Mouse (Mus musculus) right cerebral cortex, postnatal 10 days (tissue): ENCODE measurements around the gene Fgfr2.
A peak's percentile ranks its signal among the peaks of the same experiment; 100 is the strongest.

Experiments used
- DNase-seq, 2 experiments: peaks; one replicate each; pipeline ENCODE4 v3.0.0; 2021; ENCODE audit warnings: low spot score in 2 of 2

Fgfr2 gene

DNA sequence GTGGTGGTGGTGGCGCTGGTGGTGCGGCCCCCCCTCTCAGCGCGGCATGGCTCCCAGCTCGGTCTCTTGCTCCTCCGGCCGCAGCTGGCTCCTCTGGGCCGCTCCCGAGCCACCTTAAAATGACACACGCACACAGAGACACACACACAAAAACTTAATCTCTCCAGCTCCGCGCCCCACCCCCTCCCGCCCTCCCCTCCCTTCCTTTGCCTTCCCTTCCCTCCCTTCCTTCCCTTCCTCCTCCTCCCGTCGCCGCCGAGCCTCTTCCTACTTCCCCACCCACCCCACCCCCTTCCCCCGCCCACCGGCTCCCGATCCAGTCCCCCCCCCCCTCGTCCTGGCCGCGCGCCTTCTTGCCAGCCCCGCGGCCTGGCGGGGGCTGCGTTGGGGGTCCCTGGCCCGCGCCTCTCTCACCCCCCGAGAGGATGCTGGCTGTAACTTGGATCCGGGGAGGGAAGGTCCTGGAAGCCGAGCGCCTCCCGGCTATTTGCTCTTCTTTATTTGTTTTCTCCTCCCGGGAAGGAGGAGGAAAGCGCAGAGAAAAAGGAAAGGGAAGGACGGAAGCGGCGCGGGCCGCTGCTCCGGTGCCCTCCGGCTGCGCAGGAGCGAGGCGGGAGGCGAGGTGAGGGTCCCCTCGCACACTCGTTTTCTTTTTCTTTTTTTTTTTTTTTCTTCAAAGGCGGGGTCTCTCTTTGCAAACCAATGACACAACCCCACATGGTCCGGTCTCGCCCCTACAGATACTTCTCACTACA lies at the start of gene Fgfr2:
Gene Fgfr2 (minus strand): TSS at position 107 of the 755 bp plus-strand sequence.
- peak; percentile 56 to 58 for DNase-seq

DNA sequence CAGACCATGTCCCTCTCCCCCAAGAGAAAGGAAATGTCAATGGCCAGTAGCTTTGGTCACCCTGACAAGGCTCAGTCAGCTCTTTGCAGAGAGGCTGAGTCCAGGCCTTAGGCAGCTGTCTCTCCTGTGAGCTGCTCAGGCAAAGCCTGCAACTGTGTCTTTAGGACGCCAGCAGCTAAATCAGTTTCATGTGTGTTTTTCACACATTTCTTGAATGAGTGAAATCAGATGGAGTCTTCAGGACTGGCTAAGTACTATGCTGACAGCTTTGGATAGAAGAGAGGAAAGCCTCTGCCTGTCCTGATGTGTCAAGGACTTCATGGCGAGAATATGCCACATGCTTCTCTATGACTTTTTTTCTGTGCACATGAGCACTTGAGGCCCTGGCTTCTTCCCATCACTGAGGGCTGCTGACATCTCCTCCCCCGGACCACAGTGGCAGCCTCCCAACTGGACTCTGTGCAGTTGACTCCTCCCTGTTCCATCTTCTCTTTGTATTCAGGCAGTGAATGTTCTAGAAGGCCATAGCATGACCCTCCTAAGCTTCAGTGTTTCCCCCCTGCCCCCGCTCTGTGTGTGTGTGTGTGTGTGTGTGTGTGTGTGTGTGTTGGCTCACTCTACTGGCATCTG lies 48.4 kb upstream of the Fgfr2 start:
- DNase-seq, result no peak

GRCm38 (mm10) chr7:133168928-133169327 lies 45.8 kb upstream of the Fgfr2 start:
- DNase-seq, result no peak

DNA sequence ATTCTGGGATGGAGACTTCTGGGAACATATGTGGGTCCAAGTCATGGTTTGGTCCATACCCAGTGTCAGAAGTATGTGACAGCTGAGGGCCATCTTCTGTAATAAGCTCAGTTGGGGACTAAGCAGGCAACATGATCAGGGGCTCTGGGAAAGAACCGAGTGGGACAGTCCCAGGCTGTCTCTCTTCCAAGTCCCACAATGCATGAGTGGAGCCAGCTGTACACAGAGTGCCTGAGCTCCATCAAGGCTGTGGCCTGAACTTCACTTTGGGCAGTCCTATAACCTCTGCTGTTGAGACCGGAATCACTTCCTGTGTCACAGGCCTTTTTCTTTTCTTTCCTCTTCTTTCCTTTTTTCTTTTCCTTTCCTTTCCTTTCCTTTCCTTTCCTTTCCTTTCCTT lies 44.8 kb upstream of the Fgfr2 start:
- no peak for DNase-seq

- peak in 1 of 2 experiments; percentile 26 for DNase-seq
Measured at GRCm38 (mm10) chr7:133164770-133165169, 41.6 kb upstream of the Fgfr2 start.

DNA sequence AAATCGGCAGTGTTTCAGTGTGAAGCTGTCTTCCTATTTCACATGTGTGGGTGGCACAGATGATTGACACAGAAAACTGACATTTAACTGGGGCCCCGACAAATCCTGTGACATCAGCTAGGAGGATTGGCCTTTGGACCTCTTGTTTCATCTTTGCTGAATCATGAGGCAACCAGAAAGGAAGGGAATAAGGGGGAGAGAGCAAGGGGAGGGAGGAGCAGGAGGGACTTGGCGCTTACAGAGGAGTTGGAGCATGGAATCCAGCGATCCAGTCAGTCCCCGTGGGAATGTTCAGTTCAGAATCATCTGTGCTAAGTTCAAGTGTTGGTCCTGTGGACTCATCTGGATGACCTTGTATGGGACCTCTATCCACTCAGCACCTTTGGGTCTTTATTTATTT lies 39.9 kb upstream of the Fgfr2 start:
- DNase-seq, result no peak

DNA sequence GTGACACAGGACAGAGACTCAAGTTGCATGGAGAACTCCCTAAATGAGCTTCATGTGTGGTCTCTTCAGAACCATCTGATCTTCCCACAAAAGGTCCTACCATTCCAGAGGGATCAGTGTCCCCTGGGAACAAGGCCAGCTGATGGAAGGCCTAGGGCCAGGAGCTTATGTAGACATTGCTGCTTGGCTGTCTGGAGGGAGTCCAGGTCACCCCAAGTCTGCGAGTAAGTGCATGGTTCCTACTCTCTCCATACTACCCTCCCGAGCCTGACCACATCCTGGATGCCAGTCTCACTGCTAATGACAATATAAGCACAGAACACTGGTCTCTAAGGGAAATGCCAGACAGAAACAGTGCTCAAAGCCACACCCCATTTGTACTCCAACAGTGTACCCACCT lies 39.0 kb upstream of the Fgfr2 start:
- DNase-seq, result no peak

GRCm38 (mm10) chr7:133161362-133162080 lies 38.4 kb upstream of the Fgfr2 start:
- no peak for DNase-seq

- DNase-seq, result no peak
Measured at GRCm38 (mm10) chr7:133159519-133159918, 36.4 kb upstream of the Fgfr2 start.

GRCm38 (mm10) chr7:133155621-133156020 lies 32.5 kb upstream of the Fgfr2 start:
- no peak for DNase-seq

GRCm38 (mm10) chr7:133154846-133155245 lies 31.7 kb upstream of the Fgfr2 start:
- no peak for DNase-seq

DNA sequence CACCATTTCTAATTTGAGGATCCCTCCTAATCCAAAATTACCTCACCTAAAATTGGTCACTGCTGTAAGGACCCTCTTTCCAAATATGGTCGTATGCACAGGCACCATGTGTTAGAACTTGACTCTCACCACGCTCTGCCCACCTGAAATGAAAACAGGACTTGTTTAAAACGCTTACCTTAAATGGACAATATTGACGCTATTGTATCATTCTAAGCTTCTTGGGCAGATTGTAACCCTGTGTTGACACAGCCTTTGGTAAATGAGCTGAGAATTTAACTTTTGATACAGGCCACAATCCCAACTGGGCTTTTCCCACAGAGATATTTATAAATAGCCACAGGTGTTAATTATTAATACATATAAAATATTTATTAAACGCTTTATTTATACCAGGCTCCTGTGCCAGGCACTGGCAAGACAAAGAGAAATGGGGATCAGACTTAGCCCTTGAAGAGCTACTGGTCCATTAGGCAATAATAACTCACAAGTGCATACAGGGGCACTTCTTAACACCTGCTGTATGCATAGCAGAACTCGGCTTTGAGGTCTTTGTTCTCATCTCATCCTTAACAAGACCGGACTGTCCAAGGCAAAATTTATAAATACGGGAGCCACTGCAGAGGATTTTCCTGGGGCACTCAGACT lies 16.7 kb upstream of the Fgfr2 start:
- DNase-seq, result no peak

DNA sequence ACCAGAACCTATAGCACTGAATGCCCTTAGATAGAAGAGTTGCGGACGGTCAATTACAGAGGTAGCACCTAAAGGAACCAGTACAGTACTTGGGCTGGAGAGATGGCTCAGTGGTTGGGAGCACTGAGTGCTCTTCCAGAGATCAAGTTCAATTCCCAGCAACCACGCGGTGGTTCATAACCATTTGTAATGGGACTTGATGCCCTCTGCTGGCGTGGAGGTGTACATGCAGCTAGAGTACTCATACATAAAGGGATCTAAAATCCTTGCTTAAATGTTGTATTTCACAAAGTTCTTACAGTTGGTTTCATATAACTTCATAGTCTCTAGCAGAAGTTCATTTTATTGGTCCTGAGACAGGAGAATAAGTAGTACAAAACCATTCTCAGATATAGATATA lies 10.4 kb upstream of the Fgfr2 start:
- DNase-seq, result no peak

GRCm38 (mm10) chr7:133132702-133133101 lies 9.6 kb upstream of the Fgfr2 start:
- DNase-seq, result no peak

- DNase-seq, result no peak
Measured at GRCm38 (mm10) chr7:133124701-133125485, 1.7 kb upstream of the Fgfr2 start.

DNA sequence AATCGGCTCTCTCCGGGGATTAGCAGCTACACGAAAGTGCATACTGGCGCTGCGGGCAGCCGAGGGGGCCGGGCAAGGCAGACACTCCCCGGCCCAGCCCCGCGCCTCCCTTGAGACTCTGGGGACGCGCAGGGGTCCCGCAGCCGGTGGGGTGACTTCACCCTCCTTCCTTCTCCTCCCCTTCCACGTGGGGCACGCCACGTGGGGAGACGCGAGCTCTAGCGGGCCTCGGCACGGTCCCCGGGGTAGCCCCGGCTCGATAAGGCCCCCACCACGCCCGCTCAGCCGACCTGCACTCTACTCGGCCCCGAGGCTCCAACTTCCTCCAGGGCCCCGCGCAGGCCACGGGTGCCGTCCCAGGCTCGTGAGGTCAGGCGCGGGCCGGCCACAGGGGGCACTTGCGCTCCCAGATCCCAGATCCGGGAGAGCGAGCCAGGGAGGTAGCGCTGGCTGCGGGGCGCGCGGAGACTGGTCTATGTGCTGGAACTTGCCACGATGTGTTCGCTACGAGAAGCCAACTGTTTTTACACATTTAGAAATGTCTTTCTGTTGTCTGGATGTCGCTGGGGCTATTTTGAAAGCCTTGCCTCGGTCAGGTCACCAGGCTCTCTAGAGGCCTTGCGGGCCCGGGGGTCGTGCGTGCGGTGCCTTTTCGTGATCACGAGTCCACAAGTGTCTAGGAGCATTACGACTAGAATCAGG lies 1.0 kb upstream of the Fgfr2 start, which contains the start of gene Ctbp2:
Gene Ctbp2 (minus strand): TSS at position 356 of the 702 bp plus-strand sequence.
- peak; percentile 80 to 82 for DNase-seq

DNA sequence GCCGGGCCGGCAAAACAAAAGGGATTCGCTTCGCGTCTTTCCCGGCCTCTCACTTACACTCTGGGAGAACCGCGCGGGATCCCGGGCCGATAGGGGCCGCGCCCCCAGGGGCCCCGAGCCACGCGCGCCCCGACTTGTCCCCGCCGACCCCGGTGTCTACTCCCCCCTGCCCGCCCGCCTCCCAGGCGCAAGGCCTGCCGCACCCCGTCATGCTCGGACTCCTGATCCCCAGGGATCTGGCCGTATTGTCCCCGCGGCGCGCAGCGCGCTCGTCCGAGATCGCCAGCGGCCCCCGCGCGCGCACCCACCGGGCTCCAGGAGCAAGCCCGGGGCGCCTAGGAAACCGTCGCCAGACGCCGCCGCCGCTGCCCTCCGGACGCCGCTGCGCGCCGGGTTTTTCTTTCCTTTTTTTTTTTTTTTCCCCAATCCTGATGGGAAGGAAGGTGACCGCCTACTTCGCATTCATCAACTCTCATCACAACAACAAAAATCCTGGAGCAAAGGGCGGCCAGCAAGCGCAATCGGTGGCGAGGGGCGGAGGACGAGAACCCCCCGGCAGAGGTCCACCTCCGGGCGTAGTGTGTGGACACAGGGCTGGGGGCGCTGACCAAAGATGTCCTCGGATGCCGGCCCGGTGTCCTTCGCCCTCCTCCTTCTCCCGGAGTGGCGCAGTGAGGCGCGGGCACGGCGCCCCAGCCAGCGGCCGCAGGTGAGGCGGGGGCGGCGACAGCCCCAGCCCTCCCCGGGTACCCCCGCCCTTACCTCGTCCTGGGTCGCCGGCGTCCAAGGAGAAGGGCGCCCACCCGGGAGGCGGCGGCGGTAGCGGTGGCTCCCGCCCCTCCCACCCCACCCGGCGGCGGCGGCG lies 539 bp downstream of the Fgfr2 start:
- peak; percentile 49 to 56 for DNase-seq

- peak in 1 of 2 experiments; percentile 34 for DNase-seq
Measured at GRCm38 (mm10) chr7:133121661-133122378, 1.3 kb downstream of the Fgfr2 start.

DNA sequence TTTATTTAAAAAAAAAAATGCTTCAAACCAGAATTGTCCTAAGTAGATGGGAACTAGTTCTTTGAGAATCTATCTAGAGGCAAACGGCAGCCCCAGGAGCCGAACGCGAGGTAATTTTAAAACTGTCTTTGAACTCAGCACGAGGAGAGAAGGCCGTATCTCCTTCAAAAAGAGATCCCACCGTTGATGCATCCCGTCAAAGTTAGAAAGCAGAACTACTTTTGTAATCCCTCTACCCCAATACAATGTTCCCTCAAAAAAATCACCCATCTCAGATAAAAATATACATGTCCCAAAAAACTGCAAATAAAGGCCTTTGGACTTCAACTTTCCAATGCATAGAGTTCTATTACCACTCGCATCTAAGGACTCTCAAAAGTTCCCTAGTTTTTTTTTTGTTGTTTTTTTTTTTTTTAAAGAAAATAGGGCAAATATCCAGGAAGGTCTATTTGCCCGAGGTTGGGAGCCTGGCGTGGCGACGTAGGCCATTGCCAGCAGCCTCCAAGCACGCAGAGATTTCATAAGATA lies 2.0 kb downstream of the Fgfr2 start:
- DNase-seq, result no peak
